Mouse (Mus musculus) ES-Bruce4 (cell line): ENCODE results near the gene Apoa2. TPM values are rescaled to one million over a fixed set of nuclear protein-coding genes. Genes with fewer than 3 reads are reported as not detected.

Source experiments
- H3K27ac ChIP-seq: 2 replicates; pipeline ENCODE4 v1.5.1; 2012; ENCODE audit warnings: low read length, inconsistent platforms; ENCODE audit not compliant: insufficient read depth
- H3K27me3 ChIP-seq: 2 replicates; pipeline ENCODE4 v1.6.1; 2012; ENCODE audit warnings: mild to moderate bottlenecking, low read length, inconsistent platforms; ENCODE audit not compliant: control insufficient read depth, poor library complexity, insufficient read depth, severe bottlenecking
- H3K36me3 ChIP-seq: 2 replicates; pipeline ENCODE4 v1.6.1; 2012; ENCODE audit warnings: inconsistent platforms, mild to moderate bottlenecking, low read length, moderate library complexity; ENCODE audit not compliant: control insufficient read depth, poor library complexity, insufficient read depth, severe bottlenecking
- H3K4me1 ChIP-seq: one replicate; pipeline ENCODE4 v1.8.1; 2011; ENCODE audit warnings: low read length; ENCODE audit not compliant: control insufficient read depth, insufficient read depth
- H3K4me3 ChIP-seq: 2 replicates; pipeline ENCODE4 v1.5.1; 2011; ENCODE audit warnings: low read depth, mild to moderate bottlenecking, low read length
- H3K9ac ChIP-seq: 2 replicates; pipeline ENCODE4 v1.6.1; 2012; ENCODE audit warnings: low read depth, mild to moderate bottlenecking, inconsistent platforms; ENCODE audit not compliant: poor library complexity, severe bottlenecking
- H3K9me3 ChIP-seq: replicated peaks from 2 replicates; pipeline ENCODE4 v1.6.1; 2012; ENCODE audit warnings: mild to moderate bottlenecking, low read length, inconsistent platforms; ENCODE audit not compliant: control insufficient read depth, poor library complexity, insufficient read depth, severe bottlenecking
- CTCF ChIP-seq: IDR thresholded peaks from one replicate; pipeline ENCODE4 v1.8.1; 2011; ENCODE audit warnings: low read depth, low read length
- EP300 ChIP-seq: IDR thresholded peaks from 2 replicates; pipeline ENCODE4 v1.6.1; 2011; ENCODE audit warnings: low read depth, low read length; ENCODE audit not compliant: insufficient read depth
- POLR2A ChIP-seq: IDR thresholded peaks from one replicate; pipeline ENCODE4 v1.8.1; 2011; ENCODE audit warnings: low read length; ENCODE audit not compliant: insufficient read depth
- polyA plus RNA-seq: library from polyadenylated mRNA; stranded (reverse); fragments of >200 nt; gene quantifications from 2 replicates; pipeline ENCODE4 v1.2.4, GENCODE M21; 2011; ENCODE audit warnings: low read depth; ENCODE audit not compliant: missing spikeins, insufficient read depth, insufficient read length

The Apoa2 gene
- polyA plus RNA-seq, 1 experiment = 19.1 TPM

DNA sequence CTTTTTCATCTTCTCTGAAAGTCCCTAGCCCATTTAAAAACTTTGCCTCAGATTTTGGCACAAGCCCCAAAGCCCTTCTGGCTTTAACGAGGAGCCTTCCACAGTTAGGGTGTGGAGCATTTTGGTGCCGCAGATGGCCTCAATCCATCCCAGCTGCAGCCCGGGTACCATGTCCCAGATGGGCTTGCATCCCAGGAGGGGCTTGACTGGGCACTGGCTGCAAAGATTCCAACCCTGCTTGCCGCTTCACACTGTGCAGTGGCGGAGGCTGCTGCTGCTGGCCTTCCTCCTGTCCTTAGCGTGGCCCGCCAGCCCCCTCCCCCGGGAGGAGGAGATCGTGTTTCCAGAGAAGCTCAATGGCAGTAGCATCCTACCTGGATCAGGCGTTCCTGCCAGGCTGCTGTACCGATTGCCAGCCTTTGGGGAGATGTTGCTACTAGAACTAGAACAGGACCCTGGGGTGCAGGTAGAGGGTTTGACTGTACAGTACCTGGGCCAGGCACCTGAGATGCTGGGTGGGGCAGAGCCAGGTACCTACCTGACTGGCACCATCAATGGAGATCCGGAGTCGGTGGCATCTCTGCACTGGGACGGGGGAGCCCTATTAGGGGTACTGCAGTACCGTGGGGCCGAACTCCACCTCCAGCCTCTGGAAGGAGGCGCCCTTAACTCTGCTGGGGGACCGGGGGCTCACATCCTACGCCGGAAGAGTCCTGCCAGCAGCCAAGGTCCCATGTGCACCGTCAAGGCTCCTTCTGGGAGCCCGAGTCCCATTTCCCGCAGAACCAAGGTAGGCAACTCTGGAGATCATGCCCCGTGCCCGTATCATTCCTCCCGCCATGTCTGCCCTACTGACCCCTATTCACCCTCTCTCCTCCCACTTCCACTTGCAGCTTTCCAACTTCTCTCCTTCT lies 26.1 kb downstream of the Apoa2 start, which contains the start of gene Ndufs2:
TSS of gene Ndufs2 (minus strand) at position 709 of the 914 bp plus-strand sequence.
- no peaks in the 10 kb centered on the region for H3K36me3 ChIP-seq
- H3K4me3 ChIP-seq = peak within 1 kb of the TSS; percentile 62
- H3K9ac ChIP-seq = peak within 1 kb of the TSS; percentile 37
- H3K27me3 ChIP-seq = no peaks in the 10 kb centered on the region
- no peaks in the 10 kb centered on the region for H3K9me3 ChIP-seq
- TF ChIP-seq EP300 (no peak), POLR2A (no peak), CTCF (no peak)
- H3K4me1 ChIP-seq = peaks cover 8% of the 10 kb centered on the region
- H3K27ac ChIP-seq = peak within 1 kb of the TSS; percentile 4; the same call in 1 of the 2 replicates

DNA sequence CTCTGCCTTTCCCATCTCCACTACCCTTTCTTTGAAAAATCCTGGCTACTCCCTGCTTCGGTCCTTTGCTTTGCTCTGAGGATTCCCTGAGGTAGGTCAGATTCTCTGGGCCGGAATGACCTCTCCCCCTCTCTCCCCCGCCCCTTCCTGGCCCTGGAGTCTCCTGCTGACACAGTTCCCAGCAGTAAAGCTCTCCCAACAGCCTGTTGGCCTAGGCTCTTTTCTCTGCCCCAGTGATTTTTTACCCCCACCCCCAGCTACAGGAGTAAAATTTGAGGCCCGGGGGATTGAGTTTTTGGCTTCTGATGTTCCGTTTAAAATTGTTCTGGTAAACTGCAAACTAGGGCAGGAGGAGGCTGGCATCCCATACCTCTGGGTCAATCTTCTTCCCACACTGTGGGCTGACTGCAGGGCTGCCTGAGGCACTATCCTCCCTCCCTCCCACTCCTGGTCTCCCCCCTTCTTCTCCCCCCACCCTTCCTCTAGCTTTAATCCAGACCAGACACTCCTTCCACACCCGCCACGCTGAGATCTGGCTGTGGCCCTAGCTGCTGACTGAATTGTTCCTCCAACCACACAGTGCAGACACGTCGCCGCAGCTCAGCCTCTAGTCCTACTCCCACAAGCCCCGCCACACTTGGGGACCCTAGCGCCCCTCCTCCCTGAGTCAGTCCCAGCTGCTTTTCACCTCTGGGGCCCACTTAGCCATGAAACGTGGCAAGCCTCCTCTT lies 26.9 kb downstream of the Apoa2 start:
- Histone ChIP-seq H3K27me3 (no peaks in the 10 kb centered on the region), H3K9me3 (no peaks in the 10 kb centered on the region), H3K27ac (peak overlapping the region; percentile 4; the same call in 1 of the 2 replicates), H3K9ac (peak overlapping the region; percentile 37), H3K36me3 (no peaks in the 10 kb centered on the region), H3K4me3 (peak overlapping the region; percentile 62), H3K4me1 (peaks cover 8% of the 10 kb centered on the region)
- TF ChIP-seq CTCF = no peak
- TF ChIP-seq POLR2A = no peak
- no peak for TF ChIP-seq EP300

DNA sequence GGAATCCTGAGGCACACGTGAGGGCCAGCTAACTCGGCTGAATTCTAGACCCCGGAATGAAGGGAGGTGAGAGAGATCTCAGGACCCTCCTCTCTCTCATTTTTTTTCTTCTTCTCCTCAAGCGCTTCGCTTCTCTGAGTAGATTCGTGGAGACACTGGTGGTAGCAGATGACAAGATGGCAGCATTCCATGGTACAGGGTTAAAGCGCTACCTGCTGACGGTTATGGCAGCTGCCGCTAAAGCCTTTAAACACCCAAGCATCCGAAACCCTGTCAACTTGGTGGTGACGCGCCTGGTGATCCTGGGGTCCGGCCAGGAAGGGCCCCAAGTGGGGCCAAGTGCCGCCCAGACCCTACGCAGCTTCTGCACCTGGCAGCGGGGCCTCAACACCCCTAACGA lies 27.6 kb downstream of the Apoa2 start:
- no peaks in the 10 kb centered on the region for H3K36me3 ChIP-seq
- H3K9ac ChIP-seq = peak overlapping the region; percentile 37
- peak overlapping the region; percentile 4 for H3K4me3 ChIP-seq
- H3K4me1 ChIP-seq = peaks cover 8% of the 10 kb centered on the region
- peak; percentile 34 for TF ChIP-seq CTCF
- no peak for TF ChIP-seq POLR2A
- H3K27ac ChIP-seq = peak overlapping the region; percentile 4; the same call in 1 of the 2 replicates
- H3K9me3 ChIP-seq = no peaks in the 10 kb centered on the region
- H3K27me3 ChIP-seq = no peaks in the 10 kb centered on the region

DNA sequence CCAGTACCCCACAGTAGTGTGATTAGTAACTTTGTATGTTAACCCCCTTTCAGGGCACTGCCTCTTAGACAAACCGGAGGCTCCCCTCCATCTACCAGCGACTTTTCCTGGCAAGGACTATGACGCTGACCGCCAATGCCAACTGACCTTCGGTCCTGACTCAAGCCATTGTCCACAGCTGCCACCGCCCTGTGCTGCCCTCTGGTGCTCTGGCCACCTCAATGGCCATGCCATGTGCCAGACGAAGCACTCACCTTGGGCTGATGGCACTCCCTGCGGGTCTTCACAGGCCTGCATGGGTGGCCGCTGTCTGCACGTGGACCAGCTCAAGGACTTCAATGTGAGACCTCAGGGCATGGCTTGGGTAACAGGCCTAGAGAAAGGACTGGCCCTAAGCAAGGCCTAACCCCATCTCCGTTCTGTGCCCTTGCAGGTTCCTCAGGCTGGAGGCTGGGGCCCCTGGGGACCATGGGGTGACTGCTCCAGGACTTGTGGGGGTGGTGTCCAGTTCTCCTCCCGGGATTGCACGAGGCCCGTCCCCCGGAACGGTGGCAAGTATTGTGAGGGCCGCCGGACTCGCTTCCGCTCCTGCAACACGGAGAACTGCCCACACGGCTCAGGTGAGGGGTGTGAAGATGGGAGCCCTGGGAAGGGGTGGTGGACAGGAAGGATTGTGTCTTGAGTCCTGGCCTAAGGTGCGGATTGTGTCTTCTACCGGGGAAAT lies 31.4 kb downstream of the Apoa2 start:
- no peaks in the 10 kb centered on the region for H3K4me1 ChIP-seq
- H3K9ac ChIP-seq = no peak overlapping the region
- H3K4me3 ChIP-seq = no peak overlapping the region
- H3K36me3 ChIP-seq = no peaks in the 10 kb centered on the region
- H3K27me3 ChIP-seq = no peaks in the 10 kb centered on the region
- H3K9me3 ChIP-seq = no peaks in the 10 kb centered on the region
- no peak overlapping the region for H3K27ac ChIP-seq
- TF ChIP-seq EP300 (no peak), CTCF (peak; percentile 2), POLR2A (no peak)

DNA sequence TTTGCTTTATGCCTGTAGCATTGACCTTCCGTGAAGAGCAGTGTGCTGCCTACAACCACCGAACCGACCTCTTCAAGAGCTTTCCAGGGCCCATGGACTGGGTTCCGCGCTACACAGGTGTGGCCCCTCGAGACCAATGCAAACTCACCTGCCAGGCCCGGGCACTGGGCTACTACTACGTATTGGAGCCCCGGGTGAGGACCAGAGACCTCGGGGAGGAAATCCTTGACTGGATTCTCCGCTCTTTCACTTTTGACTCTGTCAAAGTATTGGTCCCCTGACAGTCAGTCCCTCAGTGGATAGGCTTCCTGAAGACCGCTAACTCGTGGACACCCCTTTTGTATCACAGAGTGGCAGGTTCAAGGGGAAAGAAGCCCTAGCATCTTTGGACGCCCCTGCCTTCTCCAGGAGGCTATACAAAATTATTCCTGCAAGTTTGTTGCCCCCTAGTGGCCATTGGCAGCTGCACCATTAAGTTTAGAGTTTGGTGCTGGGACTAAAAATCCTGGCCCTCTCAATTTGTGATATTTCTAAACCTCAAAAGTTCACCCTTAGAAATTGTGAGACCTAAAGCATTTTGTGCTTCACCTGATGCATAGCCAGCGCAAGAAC lies 32.2 kb downstream of the Apoa2 start:
- Histone ChIP-seq H3K27me3 (no peaks in the 10 kb centered on the region), H3K36me3 (no peaks in the 10 kb centered on the region), H3K27ac (no peak overlapping the region), H3K4me1 (no peaks in the 10 kb centered on the region), H3K9ac (no peak overlapping the region), H3K4me3 (no peak overlapping the region), H3K9me3 (no peaks in the 10 kb centered on the region)
- TF ChIP-seq POLR2A = no peak
- TF ChIP-seq CTCF = peak; percentile 58
